Mouse (Mus musculus) hindbrain, embryonic 10.5 days (tissue): ENCODE results near the gene Ltbp4. TPM values are rescaled to one million over a fixed set of nuclear protein-coding genes. Genes with fewer than 3 reads are reported as not detected.

ENCODE experiments used
- DNase-seq: peaks from one replicate; pipeline ENCODE4 v3.0.0-alpha.2; 2017; ENCODE audit warnings: low spot score
- H3K27ac ChIP-seq: fragments of 300-500 bp; sonication (generic); 2 replicates; pipeline ENCODE4 v1.5.1; 2016; ENCODE audit warnings: mild to moderate bottlenecking, moderate library complexity
- H3K27me3 ChIP-seq: fragments of 300-500 bp; sonication (generic); 2 replicates; pipeline ENCODE4 v1.6.1; 2016; ENCODE audit warnings: mild to moderate bottlenecking; ENCODE audit not compliant: poor library complexity, insufficient read depth, severe bottlenecking
- H3K36me3 ChIP-seq: fragments of 300-500 bp; sonication (generic); 2 replicates; pipeline ENCODE4 v1.6.1; 2016; ENCODE audit warnings: mild to moderate bottlenecking, moderate library complexity
- H3K4me1 ChIP-seq: fragments of 300-500 bp; sonication (generic); replicated peaks from 2 replicates; pipeline ENCODE4 v1.6.1; 2016; ENCODE audit warnings: mild to moderate bottlenecking
- H3K4me3 ChIP-seq: fragments of 300-500 bp; sonication (generic); 2 replicates; pipeline ENCODE4 v1.5.1; 2016; ENCODE audit warnings: mild to moderate bottlenecking, moderate library complexity
- H3K9me3 ChIP-seq: fragments of 300-500 bp; sonication (generic); 2 replicates; pipeline ENCODE4 v1.6.1; 2016; ENCODE audit warnings: mild to moderate bottlenecking, moderate library complexity
- WGBS: fragments of 180-500 bp; shearing (Covaris S2); methylation state at CpG from one replicate; pipeline ENCODE4 v1.1.7; 2016; 5-methylcytosine and 5-hydroxymethylcytosine counted together
- polyA plus RNA-seq: library from polyadenylated mRNA; unstranded; fragments of >200 nt; fragmentation: Nextera tagmentation; extraction: Ambion mirVana; gene quantifications from 2 replicates; pipeline ENCODE4 v1.2.1, GENCODE M21; 2016

The Ltbp4 gene
- polyA plus RNA-seq, 1 experiment from 2014 or later = 5.8 TPM

GRCm38 (mm10) chr7:27366082-27366844 lies 28.8 kb upstream of the Ltbp4 start:
- no peak overlapping the region for H3K4me3 ChIP-seq
- DNase-seq = no peak
- peaks cover 100% of the 10 kb centered on the region for H3K27me3 ChIP-seq
- peaks cover 25% of the 10 kb centered on the region for H3K4me1 ChIP-seq
- H3K27ac ChIP-seq = no peak overlapping the region
- WGBS = 44% methylated on average over 21 of the region's 21 CpGs
- H3K36me3 ChIP-seq = no peaks in the 10 kb centered on the region
- peaks cover 17% of the 10 kb centered on the region for H3K9me3 ChIP-seq

GRCm38 (mm10) chr7:27364379-27364778 lies 26.9 kb upstream of the Ltbp4 start:
- Histone ChIP-seq H3K9me3 (peaks cover 7% of the 10 kb centered on the region; the same call in 1 of the 2 replicates), H3K4me1 (peaks cover 29% of the 10 kb centered on the region), H3K36me3 (no peaks in the 10 kb centered on the region), H3K27me3 (peaks cover 85% of the 10 kb centered on the region), H3K27ac (no peak overlapping the region), H3K4me3 (peak overlapping the region; percentile 29)
- DNase-seq = no peak
- WGBS = 3% methylated on average over 29 of the region's 29 CpGs

GRCm38 (mm10) chr7:27361283-27361946 lies 23.9 kb upstream of the Ltbp4 start:
- under 1% methylated on average over 52 of the region's 52 CpGs for WGBS
- H3K27me3 ChIP-seq = peaks cover 82% of the 10 kb centered on the region
- peak overlapping the region; percentile 86 for H3K27ac ChIP-seq
- peak; percentile 100 for DNase-seq
- H3K4me1 ChIP-seq = peaks cover 34% of the 10 kb centered on the region
- H3K9me3 ChIP-seq = 0 out of 2 replicates have a peak, but pooled peaks cover 4% of the 10 kb centered on the region
- H3K36me3 ChIP-seq = no peaks in the 10 kb centered on the region
- H3K4me3 ChIP-seq = peak overlapping the region; percentile 66

- Histone ChIP-seq H3K9me3 (0 out of 2 replicates have a peak, but pooled peaks cover 4% of the 10 kb centered on the region), H3K4me3 (peak overlapping the region; percentile 66), H3K27ac (0 out of 2 replicates have a peak overlapping the region, but pooled peaks have one; percentile 35), H3K4me1 (peaks cover 38% of the 10 kb centered on the region), H3K36me3 (no peaks in the 10 kb centered on the region), H3K27me3 (peaks cover 78% of the 10 kb centered on the region)
- 54% methylated on average over 6 of the region's 6 CpGs for WGBS
- no peak for DNase-seq
Measured at GRCm38 (mm10) chr7:27360749-27361148, 23.3 kb upstream of the Ltbp4 start.

- Histone ChIP-seq H3K27me3 (peaks cover 69% of the 10 kb centered on the region), H3K36me3 (no peaks in the 10 kb centered on the region), H3K27ac (no peak overlapping the region), H3K9me3 (0 out of 2 replicates have a peak, but pooled peaks cover 4% of the 10 kb centered on the region), H3K4me3 (no peak overlapping the region), H3K4me1 (peaks cover 43% of the 10 kb centered on the region)
- WGBS = 83% methylated on average over 9 of the region's 9 CpGs
- DNase-seq = no peak
Measured at GRCm38 (mm10) chr7:27359706-27360358, 22.3 kb upstream of the Ltbp4 start.

- DNase-seq = no peak
Measured at GRCm38 (mm10) chr7:27359162-27359561, 21.7 kb upstream of the Ltbp4 start.

GRCm38 (mm10) chr7:27357595-27357978 lies 20.1 kb upstream of the Ltbp4 start:
- Histone ChIP-seq H3K27me3 (peaks cover 46% of the 10 kb centered on the region), H3K9me3 (0 out of 2 replicates have a peak, but pooled peaks cover 4% of the 10 kb centered on the region), H3K36me3 (peaks cover 15% of the 10 kb centered on the region), H3K4me3 (peak overlapping the region; percentile 81), H3K27ac (no peak overlapping the region), H3K4me1 (peaks cover 41% of the 10 kb centered on the region)
- no peak for DNase-seq
- WGBS = 27% methylated on average over 3 of the region's 3 CpGs

More at GRCm38 (mm10) chr7:27359162-27359561, 21.7 kb upstream of the Ltbp4 start:
- Histone ChIP-seq H3K27me3 (peaks cover 62% of the 10 kb centered on the region), H3K9me3 (0 out of 2 replicates have a peak, but pooled peaks cover 4% of the 10 kb centered on the region), H3K36me3 (no peaks in the 10 kb centered on the region), H3K4me3 (no peak overlapping the region), H3K27ac (no peak overlapping the region), H3K4me1 (peaks cover 45% of the 10 kb centered on the region)
- 71% methylated on average over 2 of the region's 2 CpGs for WGBS

- DNase-seq = no peak
- H3K27ac ChIP-seq = peak within 1 kb of the TSS; percentile 86
- peaks cover 40% of the 10 kb centered on the region for H3K4me1 ChIP-seq
- peak within 1 kb of the TSS; percentile 81 for H3K4me3 ChIP-seq
- peaks cover 41% of the 10 kb centered on the region for H3K27me3 ChIP-seq
- H3K36me3 ChIP-seq = peaks cover 21% of the 10 kb centered on the region
- 0 out of 2 replicates have a peak, but pooled peaks cover 4% of the 10 kb centered on the region for H3K9me3 ChIP-seq
- WGBS = 4% methylated on average over 27 of the region's 27 CpGs
Measured at GRCm38 (mm10) chr7:27356861-27357594, 19.5 kb upstream of the Ltbp4 start, which contains the start of gene Gm20479. Gene Gm20479 (minus strand): TSS chr7:27357419.

GRCm38 (mm10) chr7:27356248-27356647 lies 18.8 kb upstream of the Ltbp4 start:
- Histone ChIP-seq H3K4me1 (peaks cover 33% of the 10 kb centered on the region), H3K9me3 (0 out of 2 replicates have a peak, but pooled peaks cover under 1% of the 10 kb centered on the region), H3K27ac (peak overlapping the region; percentile 86), H3K36me3 (peaks cover 29% of the 10 kb centered on the region), H3K4me3 (peak overlapping the region; percentile 81), H3K27me3 (peaks cover 33% of the 10 kb centered on the region)
- WGBS = 1% methylated on average over 16 of the region's 16 CpGs
- DNase-seq = no peak

- Histone ChIP-seq H3K36me3 (peaks cover 31% of the 10 kb centered on the region), H3K9me3 (no peaks in the 10 kb centered on the region), H3K27ac (peak within 1 kb of the TSS; percentile 86), H3K4me1 (peaks cover 30% of the 10 kb centered on the region), H3K27me3 (peaks cover 33% of the 10 kb centered on the region), H3K4me3 (peak within 1 kb of the TSS; percentile 81)
- peak; percentile 90 for DNase-seq
- WGBS = under 1% methylated on average over 34 of the region's 34 CpGs
Measured at GRCm38 (mm10) chr7:27355745-27356240, 18.3 kb upstream of the Ltbp4 start, which contains the start of gene Shkbp1. Gene Shkbp1 (minus strand): TSS chr7:27356019.

GRCm38 (mm10) chr7:27355261-27355660 lies 17.8 kb upstream of the Ltbp4 start:
- Histone ChIP-seq H3K27ac (peak overlapping the region; percentile 86), H3K9me3 (no peaks in the 10 kb centered on the region), H3K4me1 (peaks cover 28% of the 10 kb centered on the region), H3K4me3 (peak overlapping the region; percentile 81), H3K36me3 (peaks cover 37% of the 10 kb centered on the region), H3K27me3 (peaks cover 33% of the 10 kb centered on the region)
- DNase-seq = no peak
- 11% methylated on average over 14 of the region's 14 CpGs for WGBS

GRCm38 (mm10) chr7:27354783-27355182 lies 17.3 kb upstream of the Ltbp4 start:
- no peak for DNase-seq
- Histone ChIP-seq H3K27me3 (peaks cover 32% of the 10 kb centered on the region), H3K27ac (no peak overlapping the region; the same call in 1 of the 2 replicates), H3K9me3 (no peaks in the 10 kb centered on the region), H3K4me3 (peak overlapping the region; percentile 81), H3K36me3 (peaks cover 41% of the 10 kb centered on the region), H3K4me1 (peaks cover 28% of the 10 kb centered on the region)
- WGBS = 56% methylated on average over 4 of the region's 4 CpGs
